Mouse (Mus musculus) adrenal gland, postnatal 10 days (tissue): ENCODE measurements around the gene Nufip2. TPM values are rescaled to one million over a fixed set of nuclear protein-coding genes. Genes with fewer than 3 reads are reported as not detected.

Experiments used
- DNase-seq: peaks from one replicate; pipeline ENCODE4 v3.0.0; 2021; ENCODE audit warnings: mixed read lengths
- total RNA-seq, 2 experiments: library from RNA; stranded (reverse); gene quantifications; 2 replicates each; pipeline ENCODE4 v1.2.3; 2021

Nufip2 gene
- total RNA-seq, 2 experiments from 2014 or later, result 66.1 to 69.1 TPM

GRCm38 (mm10) chr11:77770346-77770745, 84.4 kb downstream of the Nufip2 start:
- DNase-seq, result no peak

DNA sequence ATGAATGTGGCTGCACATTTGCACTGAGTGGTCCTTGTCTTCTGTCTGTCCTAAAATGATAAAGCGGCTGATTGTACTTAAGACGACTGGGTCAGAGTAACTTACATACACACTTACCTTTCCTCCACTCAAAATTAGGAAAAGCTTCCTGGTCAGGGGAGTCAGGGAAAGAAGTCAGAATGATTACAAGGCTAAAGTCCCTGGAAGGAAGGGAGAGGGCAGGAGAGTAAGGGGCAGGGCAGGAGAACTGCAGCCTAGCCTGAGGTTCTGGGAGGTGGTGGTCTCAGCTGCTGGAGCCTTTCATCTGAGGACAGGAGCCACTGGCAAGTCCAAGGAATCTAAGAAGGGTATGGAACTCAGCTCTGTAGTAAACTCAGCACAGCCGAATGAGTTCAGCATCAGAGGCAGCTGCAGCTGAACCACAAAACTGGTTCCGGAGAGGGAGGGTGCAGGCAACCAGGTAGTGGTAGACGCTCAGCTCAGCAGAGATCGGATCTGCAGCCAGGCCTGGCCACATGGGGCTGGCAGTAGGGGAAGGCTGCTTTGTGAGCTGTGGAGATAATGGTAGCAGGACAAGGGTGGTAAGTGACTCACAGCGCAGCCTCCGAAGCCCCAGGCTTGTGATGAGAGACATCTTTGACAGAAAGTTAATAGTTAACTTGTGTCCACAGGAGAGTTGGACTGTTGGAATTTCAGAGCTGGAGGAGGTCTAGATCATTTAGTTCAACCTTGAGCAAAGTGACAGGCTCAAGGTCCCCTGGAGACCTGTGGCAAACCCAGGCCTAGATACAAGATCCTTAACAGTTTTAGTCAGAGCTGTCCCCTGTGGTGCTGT, 86.1 kb downstream of the Nufip2 start:
- DNase-seq, result peak; percentile 21

GRCm38 (mm10) chr11:77775701-77776400, 89.9 kb downstream of the Nufip2 start:
- peak; percentile 36 for DNase-seq

DNA sequence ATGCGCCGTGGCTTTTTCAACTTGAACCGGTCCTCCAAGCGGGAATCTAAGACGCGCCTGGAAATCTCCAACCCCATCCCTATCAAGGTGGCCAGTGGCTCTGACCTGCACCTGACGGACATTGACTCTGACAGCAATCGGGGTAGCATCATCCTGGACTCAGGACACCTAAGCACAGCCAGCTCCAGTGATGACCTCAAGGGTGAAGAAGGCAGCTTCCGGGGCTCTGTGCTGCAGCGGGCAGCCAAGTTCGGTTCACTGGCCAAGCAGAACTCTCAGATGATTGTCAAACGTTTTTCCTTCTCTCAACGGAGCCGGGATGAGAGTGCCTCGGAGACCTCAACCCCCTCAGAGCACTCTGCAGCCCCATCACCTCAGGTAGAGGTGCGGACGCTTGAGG, 91.5 kb downstream of the Nufip2 start:
- no peak for DNase-seq

DNA sequence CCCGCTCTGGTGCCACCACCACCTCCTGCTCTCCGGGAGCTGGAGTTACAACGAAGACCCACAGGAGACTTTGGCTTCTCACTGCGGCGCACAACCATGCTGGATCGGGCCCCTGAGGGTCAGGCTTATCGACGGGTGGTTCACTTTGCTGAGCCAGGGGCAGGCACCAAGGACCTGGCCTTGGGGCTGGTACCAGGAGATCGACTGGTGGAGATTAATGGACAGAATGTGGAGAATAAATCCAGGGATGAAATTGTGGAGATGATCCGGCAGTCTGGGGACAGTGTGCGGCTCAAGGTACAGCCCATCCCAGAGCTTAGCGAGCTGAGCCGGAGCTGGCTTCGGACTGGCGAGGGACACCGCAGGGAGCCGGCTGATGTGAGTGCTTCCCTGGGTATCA, 92.0 kb downstream of the Nufip2 start:
- no peak for DNase-seq

- no peak for DNase-seq
Measured at GRCm38 (mm10) chr11:77779240-77779639, 93.3 kb downstream of the Nufip2 start.

- DNase-seq, result peak; percentile 48
Measured at GRCm38 (mm10) chr11:77781088-77781487, 95.1 kb downstream of the Nufip2 start.

GRCm38 (mm10) chr11:77782104-77782815, 96.3 kb downstream of the Nufip2 start:
- no peak for DNase-seq

GRCm38 (mm10) chr11:77783211-77783746, 97.3 kb downstream of the Nufip2 start:
- peak; percentile 40 for DNase-seq

GRCm38 (mm10) chr11:77783747-77784646, 98.0 kb downstream of the Nufip2 start:
- DNase-seq, result peak; percentile 43

- no peak for DNase-seq
Measured at GRCm38 (mm10) chr11:77784894-77785293, 98.9 kb downstream of the Nufip2 start.

DNA sequence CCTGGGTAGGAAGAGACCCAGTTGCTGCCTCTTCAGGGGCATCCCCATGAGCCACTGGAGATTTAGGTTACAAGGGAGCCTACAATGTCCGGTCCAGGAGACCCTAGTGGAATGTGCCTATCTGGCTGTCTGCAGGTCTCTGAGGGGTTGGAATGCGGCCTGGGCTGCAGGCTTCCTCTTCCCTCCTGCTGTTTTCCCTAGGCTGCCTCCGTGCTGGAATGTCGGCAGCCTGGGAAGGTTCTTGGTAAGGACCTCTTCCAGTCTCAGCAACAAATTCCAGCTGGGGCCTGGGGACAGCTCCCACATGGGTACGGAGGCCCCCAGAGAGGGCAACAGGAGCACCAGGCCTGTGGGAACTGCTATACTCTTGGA, 99.4 kb downstream of the Nufip2 start:
- no peak for DNase-seq

GRCm38 (mm10) chr11:77785768-77786561, 100.0 kb downstream of the Nufip2 start:
- DNase-seq, result peak; percentile 68

DNA sequence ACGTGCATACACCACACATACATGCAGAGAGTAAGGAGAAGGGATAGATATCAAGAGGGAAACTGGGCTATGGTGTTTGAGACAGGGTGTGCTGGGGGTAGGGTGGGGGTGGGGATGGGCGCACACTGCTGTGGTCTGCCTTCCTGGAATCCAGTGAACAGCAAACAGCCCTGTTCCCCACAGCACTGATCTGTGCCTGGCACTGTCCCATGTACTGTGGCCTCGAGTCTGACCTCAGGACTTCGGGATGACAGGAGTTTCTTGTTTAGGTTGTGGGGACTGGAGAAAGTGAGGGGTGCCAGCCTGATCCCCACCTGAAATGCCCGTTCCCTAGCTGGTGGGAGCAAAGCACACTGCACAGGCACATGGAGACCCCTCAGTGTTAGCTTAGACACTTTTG, 101.8 kb downstream of the Nufip2 start, which contains the start of gene Gm10277:
Gm10277 (minus strand) TSS at position 41 of the 400 bp plus-strand sequence.
- DNase-seq, result no peak

DNA sequence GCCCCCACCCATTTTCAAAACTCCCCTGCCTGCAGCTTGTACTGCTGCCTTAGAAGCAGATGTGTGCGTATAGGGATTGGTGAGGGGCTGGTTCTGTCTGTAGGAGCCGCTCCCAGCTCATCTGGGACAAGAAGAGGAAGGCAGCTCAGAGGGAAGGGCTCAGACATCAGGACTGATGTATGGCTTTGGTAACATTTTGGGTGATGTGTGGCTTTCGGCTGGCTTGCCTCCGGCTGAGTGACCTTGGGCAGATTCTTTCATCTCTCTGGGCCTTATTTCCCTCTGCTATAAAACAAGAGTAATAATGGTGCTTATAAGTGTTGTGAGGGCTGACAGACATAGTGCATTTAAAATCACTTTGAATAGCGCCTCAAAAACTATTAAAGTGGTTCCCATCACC, 103.6 kb downstream of the Nufip2 start:
- no peak for DNase-seq

- DNase-seq, result no peak
Measured at GRCm38 (mm10) chr11:77790286-77790685, 104.3 kb downstream of the Nufip2 start.

GRCm38 (mm10) chr11:77791241-77791727, 105.3 kb downstream of the Nufip2 start:
- DNase-seq, result peak; percentile 63
